Mouse (Mus musculus) lung, postnatal 4 days (tissue): ENCODE results near the gene Git1.
A peak's percentile ranks its signal among the peaks of the same experiment; 100 is the strongest.

Experiments
- DNase-seq, 2 experiments: peaks; one replicate each; pipeline ENCODE4 v3.0.0; 2021

Gene Git1

DNA sequence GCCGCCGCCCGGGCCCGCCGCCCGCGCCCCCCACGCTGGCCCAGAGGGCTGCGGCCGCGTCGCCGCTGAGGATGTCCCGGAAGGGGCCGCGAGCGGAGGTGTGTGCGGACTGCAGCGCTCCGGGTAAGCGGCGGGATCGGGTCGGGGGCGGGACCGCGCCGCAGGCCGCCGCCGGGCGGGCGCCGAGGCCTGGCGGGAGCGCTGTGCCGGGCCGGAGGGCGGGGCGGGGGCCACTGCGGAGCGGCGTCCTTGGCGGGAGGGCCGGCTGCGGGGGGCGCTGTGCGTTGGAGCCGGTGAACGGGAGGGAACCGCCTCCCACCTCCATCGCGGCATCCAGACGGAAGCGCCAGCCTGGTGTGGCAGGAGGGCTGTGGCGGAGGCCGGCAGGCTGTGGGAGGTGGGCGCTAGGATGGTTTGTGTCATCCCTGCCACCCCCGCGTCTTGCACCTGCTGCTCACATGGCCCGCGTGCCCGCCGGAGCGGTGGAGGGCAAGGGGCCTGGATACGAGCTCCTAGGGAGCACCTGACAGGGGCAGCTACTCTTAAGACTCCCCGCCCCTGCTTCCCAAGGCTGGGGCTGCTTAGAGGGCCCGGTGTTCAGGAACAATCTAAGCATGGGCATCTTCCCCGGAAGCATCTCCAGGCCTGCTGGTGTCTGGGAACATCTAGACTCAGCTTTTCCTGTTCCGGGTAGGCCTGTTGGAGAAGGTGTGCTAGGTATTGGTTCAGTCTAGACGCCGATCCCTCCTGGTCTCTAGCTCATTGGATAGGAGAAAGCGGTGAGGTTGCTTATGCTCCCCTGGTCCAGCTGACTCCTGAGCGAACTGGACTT is at the start of gene Git1:
Gene Git1 (plus strand): TSS at position 51 of the 832 bp plus-strand sequence.
- peak; percentile 63 to 72 for DNase-seq

DNA sequence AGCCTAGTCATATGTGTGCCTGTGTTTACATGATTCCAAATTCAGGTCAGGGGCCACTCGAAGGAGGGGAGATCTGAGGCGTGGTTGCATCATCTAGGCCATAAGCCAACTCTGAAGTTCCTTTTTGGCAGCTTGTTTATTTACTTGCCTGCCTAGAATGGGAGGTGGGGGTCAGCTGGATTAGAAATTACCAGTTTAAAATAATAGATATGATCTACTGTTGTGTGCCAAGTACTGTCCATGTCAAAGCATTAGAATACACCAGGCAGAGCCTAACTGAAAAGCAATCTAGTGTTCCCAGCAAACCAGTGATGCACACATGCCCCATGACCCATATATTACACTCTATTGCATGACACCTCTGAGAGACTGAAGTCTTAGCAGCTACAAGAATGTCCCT is 48.4 kb upstream of the Git1 start:
- DNase-seq, result peak; percentile 76 to 79

DNA sequence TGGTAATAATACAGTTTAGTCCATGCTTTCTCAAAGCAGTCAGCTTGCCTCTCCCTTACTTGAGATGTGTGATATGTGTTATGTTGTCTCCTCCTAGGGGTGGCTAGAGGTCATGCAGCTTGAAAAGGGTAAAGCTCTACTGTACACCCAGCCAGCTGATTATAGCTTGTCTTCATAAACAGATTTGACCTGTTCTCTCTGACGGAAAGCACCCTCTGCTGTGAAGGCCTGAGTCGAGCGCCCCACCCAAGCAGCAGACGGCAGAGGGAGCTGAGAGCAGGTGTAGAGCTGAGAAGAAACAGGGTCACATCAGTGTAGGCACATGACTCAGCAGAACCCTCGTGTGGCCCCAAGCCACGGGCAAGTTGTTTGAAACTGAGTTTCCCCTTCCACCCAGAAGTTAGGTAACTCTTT is 46.7 kb upstream of the Git1 start:
- DNase-seq, result peak; percentile 58 to 73

DNA sequence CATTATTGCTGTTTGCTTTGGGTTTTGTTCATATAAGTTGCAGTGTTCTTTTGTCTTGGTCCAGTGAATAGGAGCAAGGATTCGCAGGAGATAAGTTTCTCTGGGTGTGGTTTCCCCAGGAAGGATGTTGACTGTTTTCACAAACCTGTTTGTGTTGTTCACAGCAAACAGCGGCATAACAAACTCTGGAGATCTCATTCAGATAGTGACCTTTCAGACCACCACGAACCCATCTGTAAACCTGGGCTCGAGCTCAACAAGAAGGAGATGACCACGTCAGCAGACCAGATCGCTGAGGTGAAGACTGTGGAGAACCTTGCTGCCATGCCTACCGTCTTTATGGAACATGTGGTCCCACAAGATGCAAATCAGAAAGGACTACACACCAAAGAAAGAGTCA is 44.1 kb upstream of the Git1 start:
- no peak for DNase-seq

DNA sequence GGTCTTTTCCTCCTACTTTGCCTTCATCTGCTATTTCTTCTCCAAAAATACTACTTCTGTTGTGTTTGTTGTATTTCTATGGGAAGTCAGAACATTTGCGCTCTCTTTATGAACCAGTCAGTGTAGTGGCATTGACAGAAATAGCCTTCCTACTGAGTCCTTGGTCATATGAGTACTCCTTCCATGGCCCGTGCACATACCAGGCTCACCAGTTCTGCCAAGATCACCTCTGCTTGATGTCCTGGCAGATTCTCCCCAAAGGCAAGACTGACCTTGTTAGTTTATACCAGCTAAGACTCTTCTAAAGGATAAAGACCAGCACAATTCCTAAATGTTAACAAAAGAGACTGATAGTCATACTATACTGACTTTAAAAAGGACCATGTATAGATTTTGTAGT is 41.7 kb upstream of the Git1 start:
- no peak for DNase-seq

DNA sequence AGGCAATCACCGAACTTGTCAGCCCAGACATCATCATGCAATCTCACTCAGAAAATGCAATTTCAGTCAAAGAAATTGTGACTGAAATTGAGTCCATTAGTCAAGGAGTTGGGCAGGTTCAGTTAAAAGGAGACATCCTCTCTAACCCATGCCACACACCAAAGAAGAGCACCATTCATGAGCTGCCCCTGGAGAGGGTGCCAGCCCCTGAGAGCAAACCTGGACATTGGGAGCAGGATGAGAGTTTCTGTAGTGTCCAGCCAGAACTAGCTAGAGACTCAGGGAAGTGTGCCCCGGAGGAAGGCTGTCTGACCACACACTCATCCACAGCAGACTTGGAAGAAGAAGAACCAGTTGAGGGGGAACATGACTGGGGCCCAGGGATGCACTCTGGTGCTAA is 40.0 kb upstream of the Git1 start:
- no peak for DNase-seq

DNA sequence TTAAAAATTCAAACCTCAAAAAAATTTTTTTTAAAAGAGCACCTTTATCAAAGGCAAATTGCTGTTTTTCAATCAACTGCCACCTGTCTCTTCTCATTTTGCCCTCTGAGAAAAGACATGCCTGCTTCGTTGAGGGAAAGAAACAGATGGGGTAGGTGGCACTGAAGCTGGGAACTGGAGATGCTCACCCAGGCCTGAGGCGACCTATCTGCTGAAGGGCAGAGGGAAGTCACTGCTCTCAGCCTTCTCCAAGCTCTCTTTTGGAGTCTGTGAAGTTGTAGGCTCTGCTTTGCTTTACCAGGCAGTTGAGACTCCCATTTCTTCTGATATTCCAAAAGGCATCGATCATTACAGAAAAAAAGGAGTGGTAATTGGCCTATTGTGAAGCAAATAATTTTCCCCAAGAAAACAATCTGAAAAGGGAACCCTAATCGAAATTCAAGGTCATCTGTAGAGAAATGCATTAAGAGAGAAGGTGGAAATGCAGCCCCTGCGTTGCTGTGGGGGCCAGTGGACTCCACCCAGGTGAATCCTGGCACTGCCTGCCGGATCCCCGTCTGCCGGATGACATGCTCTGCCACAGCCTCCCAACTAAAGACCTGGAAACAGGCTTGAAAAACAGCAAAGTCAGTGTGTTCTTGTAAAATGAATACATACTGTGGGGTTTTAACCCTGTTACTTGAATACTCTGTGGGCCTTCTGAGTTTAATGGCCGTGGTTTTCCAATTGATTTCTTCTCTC is 37.4 kb upstream of the Git1 start:
- DNase-seq, result no peak

DNA sequence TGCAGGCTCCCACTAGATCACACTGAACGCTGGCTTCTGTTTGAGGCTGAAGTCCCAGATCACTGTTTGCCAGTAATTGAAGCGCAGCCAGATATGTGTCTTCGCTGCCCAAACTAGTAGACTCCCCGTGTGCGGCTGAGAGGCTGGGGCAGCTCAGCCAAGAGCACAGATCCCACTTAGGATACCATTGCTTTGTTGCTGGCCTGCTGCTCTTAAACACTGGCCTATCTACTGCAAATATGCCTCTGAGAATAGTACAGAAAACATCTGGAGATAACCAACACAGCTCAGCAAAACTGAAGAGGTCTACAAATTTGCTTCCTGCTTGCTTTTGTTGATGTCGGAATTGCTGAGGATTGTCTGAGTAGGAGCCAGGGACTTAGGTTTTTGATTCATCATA is 36.5 kb upstream of the Git1 start:
- DNase-seq, result peak in 1 of 2 experiments; percentile 61

DNA sequence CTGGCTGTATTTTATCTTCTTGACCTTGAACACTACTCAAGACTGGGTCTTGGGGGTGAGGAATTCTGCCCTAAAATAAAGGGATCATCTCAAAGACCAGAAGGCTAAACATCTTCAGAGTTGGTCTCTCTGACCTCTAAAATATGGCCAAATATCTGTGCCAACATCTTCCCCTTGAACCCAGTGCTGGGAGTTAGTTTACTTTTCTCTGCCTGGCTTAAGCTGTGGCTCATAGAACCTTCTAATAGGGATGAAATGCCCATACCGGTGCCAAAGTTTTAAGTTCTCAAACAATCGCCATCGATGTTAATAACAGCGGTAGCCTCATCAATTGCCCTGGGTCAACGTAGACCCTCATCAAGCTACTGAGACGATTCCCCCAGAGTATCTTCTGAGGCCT is 31.5 kb upstream of the Git1 start:
- no peak for DNase-seq

DNA sequence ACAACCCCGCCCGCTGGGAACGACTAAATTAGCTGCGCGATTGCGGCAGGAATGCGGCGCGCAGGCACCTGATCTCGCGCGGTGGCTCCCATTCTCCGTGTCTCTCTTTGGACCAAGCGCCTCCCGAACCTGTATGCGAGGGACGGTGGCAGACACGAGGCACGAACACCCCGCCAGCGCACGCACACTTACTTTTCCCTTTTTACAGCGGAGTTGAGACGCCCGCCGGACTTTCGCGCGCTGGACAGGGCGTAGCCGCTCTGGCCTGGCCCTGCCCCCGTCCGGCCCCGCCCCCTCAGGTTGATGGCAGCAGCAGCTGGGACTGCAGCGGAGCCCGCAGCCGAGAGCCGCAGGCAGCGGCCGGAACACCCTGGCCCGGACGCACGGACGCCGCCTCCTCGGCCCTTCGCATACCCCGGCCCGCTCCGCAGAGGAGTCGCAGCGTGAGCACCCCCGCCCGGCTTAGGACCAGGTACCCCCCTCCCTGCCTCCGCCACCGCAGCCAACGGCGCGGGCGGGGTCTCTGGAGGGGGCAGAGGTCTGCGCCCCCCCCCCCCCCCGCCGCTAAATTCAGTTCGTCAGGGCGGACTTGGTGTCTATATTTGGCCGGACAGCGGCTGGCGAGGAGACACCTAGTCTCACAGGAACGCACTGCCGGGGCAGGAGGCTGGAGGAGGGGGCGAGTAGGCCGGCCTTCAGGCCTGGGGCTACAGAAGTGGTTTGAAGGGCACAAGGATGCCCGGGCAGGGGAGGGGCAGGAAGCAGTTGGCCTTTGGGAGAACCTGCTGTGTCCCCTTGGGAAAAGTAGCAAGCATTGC is 30.9 kb upstream of the Git1 start, which contains the start of gene Coro6:
Gene Coro6 (plus strand): TSS at position 129 of the 818 bp plus-strand sequence.
- DNase-seq, result peak; percentile 84 to 86

DNA sequence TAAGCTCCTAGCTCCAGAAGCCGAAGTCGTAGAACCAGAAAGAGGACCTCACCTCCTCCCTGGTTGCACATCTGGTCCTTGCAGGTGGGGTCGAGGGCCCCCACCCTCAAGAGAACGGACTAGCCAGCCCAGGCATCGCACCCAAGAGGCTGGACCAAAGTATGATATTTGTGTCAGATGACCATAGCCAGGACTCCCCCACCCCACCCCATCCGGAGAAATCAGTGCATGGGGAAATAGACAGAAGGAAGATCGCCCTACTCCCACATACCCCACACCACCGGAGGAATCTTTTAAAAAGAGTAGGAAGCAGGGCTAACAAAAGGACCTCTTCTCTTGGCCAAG is 30.3 kb upstream of the Git1 start:
- no peak for DNase-seq

DNA sequence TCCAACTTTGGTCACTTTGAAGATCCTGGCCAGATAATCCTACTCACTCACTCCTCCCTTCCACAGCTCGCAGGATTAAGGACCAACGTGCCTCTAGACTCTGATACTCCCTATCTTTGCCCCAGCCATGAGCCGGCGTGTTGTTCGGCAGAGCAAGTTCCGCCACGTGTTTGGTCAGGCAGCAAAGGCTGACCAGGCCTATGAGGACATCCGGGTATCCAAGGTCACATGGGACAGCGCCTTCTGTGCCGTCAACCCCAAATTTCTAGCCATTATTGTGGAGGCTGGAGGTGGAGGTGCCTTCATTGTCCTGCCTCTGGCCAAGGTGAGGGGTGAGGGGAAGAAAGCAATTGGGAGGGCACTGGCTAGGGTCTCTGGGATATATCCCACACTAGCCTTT is 29.6 kb upstream of the Git1 start:
- no peak for DNase-seq

DNA sequence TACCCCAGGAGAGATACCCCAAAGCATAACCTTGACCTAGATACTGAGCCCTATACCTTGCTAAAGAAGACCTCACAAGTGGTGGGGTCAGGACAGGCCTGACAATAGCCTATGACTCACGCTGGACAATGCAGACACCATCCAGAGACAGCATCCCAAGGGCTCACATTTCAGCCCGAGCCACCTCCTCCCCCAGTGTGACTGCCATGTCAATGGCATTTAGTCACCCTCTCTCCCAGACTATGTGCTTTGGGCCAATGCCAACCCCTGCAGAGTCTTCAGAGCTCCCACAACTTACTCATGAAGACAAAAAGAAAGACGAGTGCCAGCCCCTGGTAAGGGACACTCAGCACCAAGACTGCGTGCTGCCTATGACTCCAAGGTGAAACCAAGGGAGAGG is 28.7 kb upstream of the Git1 start:
- DNase-seq, result peak in 1 of 2 experiments; percentile 31

DNA sequence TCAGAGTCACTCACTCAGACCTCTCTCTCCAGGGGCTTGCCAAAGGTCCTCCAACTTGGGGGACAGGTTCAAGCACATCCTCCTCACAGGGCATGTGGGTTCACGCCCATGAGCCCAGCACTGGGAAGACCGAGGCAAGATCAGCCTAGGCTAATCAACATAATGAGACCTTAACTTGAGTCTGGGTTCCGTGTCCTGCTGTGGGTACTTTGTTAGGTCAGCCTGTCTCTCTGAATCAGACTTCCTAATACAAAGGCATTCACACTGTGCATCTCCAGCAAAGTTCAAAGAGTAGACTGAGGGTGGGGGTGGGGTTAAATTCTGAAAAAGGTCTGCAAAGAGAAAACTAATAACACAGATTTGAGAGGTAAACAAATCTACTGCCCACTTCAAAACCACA is 28.3 kb upstream of the Git1 start:
- no peak for DNase-seq

DNA sequence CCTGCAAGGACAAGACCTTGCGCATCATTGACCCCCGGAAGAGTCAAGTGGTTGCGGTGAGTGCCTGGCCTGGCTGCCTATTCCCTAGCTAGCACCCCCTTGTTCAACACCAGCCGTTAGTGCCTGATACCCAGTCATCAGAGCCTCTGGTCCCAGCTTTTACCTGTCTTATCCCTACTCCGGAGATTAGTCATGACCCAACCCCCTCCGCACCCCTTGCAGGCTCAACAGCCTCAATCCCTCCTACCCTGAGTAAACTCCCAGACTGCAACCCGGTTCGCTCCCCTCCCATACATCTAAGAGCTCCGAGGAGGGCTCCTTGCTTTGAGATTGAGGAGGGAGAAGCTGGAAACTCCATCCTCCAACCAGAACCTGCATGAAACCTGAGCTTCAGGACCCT is 26.8 kb upstream of the Git1 start:
- DNase-seq, result no peak

DNA sequence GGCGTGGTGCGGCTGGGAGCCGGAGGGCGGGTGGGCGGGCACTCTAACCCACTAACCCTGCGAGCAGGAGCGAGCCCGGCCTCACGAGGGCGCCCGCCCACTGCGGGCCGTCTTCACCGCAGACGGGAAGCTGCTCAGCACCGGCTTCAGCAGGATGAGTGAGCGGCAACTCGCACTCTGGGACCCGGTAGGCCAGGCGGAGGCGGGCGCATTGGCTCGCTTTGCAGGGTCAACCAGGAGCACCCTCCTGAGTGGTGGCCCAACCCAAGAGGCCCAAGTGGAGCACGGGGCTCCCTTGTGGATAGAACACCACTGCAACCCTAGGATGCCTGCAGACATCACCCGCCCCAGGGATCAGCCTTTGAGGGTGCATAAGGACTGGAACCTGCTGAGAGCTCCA is 26.2 kb upstream of the Git1 start:
- DNase-seq, result peak; percentile 86 to 88

DNA sequence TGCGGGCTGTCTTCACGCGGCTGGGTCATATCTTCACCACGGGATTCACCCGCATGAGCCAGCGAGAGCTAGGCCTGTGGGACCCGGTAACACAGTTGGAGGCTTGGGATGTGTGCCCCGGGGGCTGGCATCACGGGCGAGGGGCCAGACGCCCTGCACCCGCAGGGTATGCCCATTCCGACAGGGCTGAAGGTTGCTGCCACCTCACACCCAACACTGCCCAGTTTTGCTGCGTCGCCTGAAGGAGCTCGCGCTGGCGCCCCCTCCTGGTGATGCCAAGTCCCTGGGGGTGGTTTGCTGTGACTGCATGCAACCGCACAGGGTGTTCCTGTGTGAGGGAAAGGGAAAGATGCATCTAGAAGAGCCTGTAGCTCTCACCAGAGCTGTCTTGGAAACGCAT is 25.6 kb upstream of the Git1 start:
- peak; percentile 79 to 85 for DNase-seq

DNA sequence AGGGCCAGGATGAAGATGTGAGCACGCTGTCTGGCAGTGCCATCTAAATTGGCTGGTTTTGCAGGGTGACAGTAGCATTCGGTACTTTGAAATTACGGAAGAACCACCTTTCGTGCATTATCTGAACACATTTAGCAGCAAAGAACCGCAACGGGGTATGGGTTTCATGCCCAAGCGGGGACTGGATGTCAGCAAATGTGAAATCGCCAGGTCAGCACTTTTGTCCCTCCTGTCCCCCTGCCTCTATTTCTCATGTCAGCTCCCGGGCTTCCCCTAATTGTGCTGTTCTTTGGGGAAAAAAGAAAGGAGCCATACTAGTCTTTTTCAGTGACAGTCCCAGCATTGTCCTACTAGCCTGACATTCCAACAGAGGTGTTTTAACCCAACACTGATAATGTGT is 25.0 kb upstream of the Git1 start:
- no peak for DNase-seq

DNA sequence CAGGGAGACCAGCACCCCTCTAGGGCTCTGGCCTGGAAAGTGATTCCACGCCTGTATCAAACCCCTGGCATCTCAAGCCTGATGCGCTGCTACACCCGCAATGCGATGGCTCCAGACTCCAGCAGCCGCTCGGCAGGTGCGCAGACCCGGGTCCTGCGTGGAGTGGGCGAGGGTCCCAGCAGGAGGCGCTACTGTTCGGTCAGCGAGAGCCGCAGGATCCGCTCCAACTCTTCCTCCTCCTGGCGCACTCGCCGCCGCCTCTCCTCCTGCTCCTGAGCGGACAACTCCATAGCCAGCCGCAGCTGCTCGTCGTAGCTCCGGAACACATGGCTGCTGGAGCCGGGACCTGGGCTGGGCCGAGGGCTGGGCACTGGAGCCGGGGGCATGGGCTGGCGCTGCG is 22.0 kb upstream of the Git1 start:
- no peak for DNase-seq

DNA sequence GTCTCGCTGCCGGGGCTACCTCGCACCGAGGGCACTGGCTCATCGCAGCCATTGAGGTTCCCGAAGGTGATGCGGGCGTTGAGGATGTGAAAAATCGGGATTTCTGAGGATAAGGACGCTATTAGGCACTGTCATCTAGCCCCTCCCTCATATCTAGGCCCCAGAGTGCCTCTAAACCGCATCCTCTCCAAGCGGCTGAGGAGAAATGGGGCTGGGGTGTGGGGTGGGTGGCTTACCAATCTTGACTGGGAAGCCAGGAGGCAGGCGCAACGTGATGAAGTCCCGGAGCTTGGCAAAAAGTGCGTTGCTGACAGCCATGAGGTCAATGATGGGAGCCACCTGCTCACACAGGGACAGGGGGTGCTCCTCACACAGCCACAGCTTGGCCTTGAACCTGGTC is 20.6 kb upstream of the Git1 start:
- DNase-seq, result no peak

DNA sequence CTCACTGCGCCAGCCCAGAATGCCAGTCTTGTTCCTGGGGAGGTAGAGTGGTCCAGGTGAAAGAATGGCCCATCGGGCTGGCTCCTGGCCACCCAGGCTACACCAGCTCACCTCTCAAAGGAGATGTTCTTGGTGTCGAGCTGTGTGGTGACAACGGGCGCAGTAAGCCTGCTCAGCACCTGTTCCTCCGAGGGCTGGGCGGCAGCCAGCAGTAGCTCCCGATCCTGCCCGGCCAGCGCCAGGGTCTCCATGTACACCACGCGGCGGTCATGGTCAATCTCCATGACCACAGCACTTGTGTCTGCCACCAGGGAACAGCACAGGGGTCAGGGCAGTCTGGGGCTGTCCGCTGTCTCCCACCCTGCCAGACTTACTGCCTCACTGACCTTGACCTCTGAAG is 17.1 kb upstream of the Git1 start:
- no peak for DNase-seq

DNA sequence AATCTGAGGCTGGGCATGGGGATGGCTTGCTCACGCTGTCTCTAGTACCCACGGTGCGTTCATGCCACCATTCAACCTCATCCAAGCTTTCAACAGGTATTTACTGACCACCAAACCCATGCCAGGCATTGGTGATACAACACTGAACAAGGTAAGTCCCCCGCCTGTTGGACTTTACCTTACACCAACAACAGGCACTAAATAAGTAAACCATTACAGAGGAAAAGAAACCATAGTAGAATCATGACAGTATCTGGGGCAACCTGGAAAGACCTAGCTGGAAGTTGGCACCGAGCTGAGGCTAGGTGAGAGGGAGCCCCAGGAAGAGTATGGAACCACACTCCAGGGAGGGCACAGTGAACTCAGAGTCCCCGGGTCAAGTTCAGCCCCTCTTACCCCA is 16.5 kb upstream of the Git1 start:
- no peak for DNase-seq

DNA sequence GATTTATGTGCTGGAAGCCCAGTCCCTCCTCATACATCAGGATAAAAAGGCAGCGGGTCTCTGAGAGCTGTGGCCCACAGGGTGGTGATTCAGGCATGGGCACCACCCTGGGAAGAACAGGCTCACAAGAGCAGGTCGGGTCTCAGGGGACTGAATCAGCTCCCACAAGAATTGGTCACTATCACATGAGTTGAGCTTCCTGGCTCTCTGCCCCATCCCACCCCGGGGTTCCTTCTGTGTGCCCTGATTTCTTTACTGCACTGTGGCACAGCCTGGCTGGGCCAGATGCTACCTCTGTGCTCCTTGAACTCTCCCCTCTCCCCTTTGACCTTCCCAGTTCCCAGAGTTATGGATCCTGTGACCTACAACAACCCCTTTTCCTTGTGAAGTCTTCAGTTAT is 10.3 kb upstream of the Git1 start:
- no peak for DNase-seq
